Comparison of ENCODE assay signal across 22 mouse cellular contexts in genomic region chr14:29334216-29334615, GRCm38 (mm10).
DNase-seq lines count a peak whose midpoint lies in the region; ATAC-seq lines count a peak whose summit lies in the region.
"Had no signal": no experiment of that assay in that cellular context is flagged by ENCODE, and none has a peak within 500 bp of the region (broad histone marks: within the 10 kb centered on the region; RNA-seq: fewer than 3 reads in every experiment).

No protein-coding gene starts in this region.

- no peak overlapping the region for H3K27ac ChIP-seq in midbrain, embryonic 15.5 days
- H3K27ac ChIP-seq: embryonic facial prominence, embryonic 15.5 days; forebrain, embryonic 10.5 days; heart, embryonic 15.5 days; hindbrain, embryonic 13.5 days; hindbrain, postnatal 0 days had no signal

- no peaks in the 10 kb centered on the region for H3K9me3 ChIP-seq in midbrain, embryonic 15.5 days
- H3K9me3 ChIP-seq: embryonic facial prominence, embryonic 15.5 days; forebrain, embryonic 10.5 days; heart, embryonic 15.5 days; hindbrain, embryonic 13.5 days had no signal

- no peak for ATAC-seq in midbrain, embryonic 15.5 days (replicated peaks)
- ATAC-seq: activated CD4-positive, CD25-positive, alpha-beta regulatory T cell, adult 4 months; forebrain, embryonic 14.5 days; hindbrain, postnatal 0 days; Patski had no signal

- H3K4me3 ChIP-seq in midbrain, embryonic 15.5 days = no peak overlapping the region
- H3K4me3 ChIP-seq: embryonic facial prominence, embryonic 15.5 days; erythroblast, embryonic 14.5 days; forebrain, embryonic 10.5 days; heart, embryonic 15.5 days; hindbrain, embryonic 13.5 days had no signal

- 89% methylated on average over 2 of the region's 2 CpGs for WGBS in midbrain, embryonic 15.5 days

- no peak overlapping the region for H3K9ac ChIP-seq in midbrain, embryonic 15.5 days
- H3K9ac ChIP-seq: embryonic facial prominence, embryonic 15.5 days; heart, embryonic 15.5 days; hindbrain, embryonic 13.5 days had no signal

- no peaks in the 10 kb centered on the region for H3K36me3 ChIP-seq in midbrain, embryonic 15.5 days (replicated peaks)
- H3K36me3 ChIP-seq: embryonic facial prominence, embryonic 15.5 days; forebrain, embryonic 10.5 days; heart, embryonic 15.5 days; hindbrain, embryonic 13.5 days had no signal

- H3K4me2 ChIP-seq in midbrain, embryonic 15.5 days = no peak overlapping the region
- H3K4me2 ChIP-seq: embryonic facial prominence, embryonic 15.5 days; heart, embryonic 11.5 days; heart, embryonic 15.5 days; hindbrain, embryonic 13.5 days had no signal

- no peaks in the 10 kb centered on the region for H3K27me3 ChIP-seq in midbrain, embryonic 15.5 days (replicated peaks)
- H3K27me3 ChIP-seq: CH12.LX; embryonic facial prominence, embryonic 15.5 days; heart, embryonic 15.5 days; hindbrain, embryonic 13.5 days; Patski had no signal

- no peaks in the 10 kb centered on the region for H3K4me1 ChIP-seq in midbrain, embryonic 15.5 days
- H3K4me1 ChIP-seq: embryonic facial prominence, embryonic 15.5 days; forebrain, embryonic 10.5 days; heart, embryonic 15.5 days; hindbrain, embryonic 13.5 days had no signal

- peak; percentile 90 for DNase-seq in brain, adult 2 months (ENCODE audit: low read depth, low spot score)
- peak; percentile 74 for DNase-seq in cerebellum, adult 11-12 months
- DNase-seq in cerebellum, adult 9-10 months = peak; percentile 82
- peak; percentile 71 to 74 for DNase-seq in cerebellum, postnatal 36 days
- DNase-seq in natural killer cell, adult 2 months (ENCODE audit: low spot score in 2 of 2) = no peak
- DNase-seq: adrenal gland, postnatal 25 days; gastrocnemius, postnatal 36 days; heart, adult 18-20 months; heart, postnatal 14 days; kidney, adult 11 months had no signal

Comparison
In these comparisons a context has a peak if more than half of its experiments do, and no peak if none do; other contexts are left out.
1. DNase-seq: peak in brain, adult 2 months (single experiment), cerebellum, adult 11-12 months (single experiment), cerebellum, adult 9-10 months (single experiment) and cerebellum, postnatal 36 days (2 of 2); none in natural killer cell, adult 2 months (0 of 2).